Mouse (Mus musculus) limb, embryonic 12.5 days (tissue): Measurements from ENCODE around the gene Rapgef2. TPM values are rescaled to one million over a fixed set of nuclear protein-coding genes. Genes with fewer than 3 reads are reported as not detected.
A peak's percentile ranks its signal among the peaks of the same experiment; 100 is the strongest.

Source experiments
- ATAC-seq: fragments of 200-750 bp; cut with Nextera tagmentation; 2 replicates; pipeline ENCODE4 v1.8.0; 2017; ENCODE audit warnings: low read depth, moderate TSS enrichment; ENCODE audit not compliant: insufficient number of reproducible peaks, insufficient read depth, low FRiP score, low TSS enrichment
- H3K27ac ChIP-seq: fragments of 300-500 bp; sonication (generic); 2 replicates; pipeline ENCODE4 v1.5.1; 2016; ENCODE audit warnings: mild to moderate bottlenecking, moderate library complexity
- H3K27me3 ChIP-seq: fragments of 300-500 bp; sonication (generic); 2 replicates; pipeline ENCODE4 v1.6.1; 2016; ENCODE audit warnings: mild to moderate bottlenecking, moderate library complexity
- H3K36me3 ChIP-seq: fragments of 300-500 bp; sonication (generic); 2 replicates; pipeline ENCODE4 v1.6.1; 2016; ENCODE audit warnings: mild to moderate bottlenecking, moderate library complexity
- H3K4me1 ChIP-seq: fragments of 300-500 bp; sonication (generic); replicated peaks from 2 replicates; pipeline ENCODE4 v1.6.1; 2016
- H3K4me2 ChIP-seq: fragments of 300-500 bp; sonication (generic); 2 replicates; pipeline ENCODE4 v1.6.1; 2016; ENCODE audit warnings: mild to moderate bottlenecking, moderate library complexity
- H3K4me3 ChIP-seq: fragments of 300-500 bp; sonication (generic); replicated peaks from 2 replicates; pipeline ENCODE4 v1.5.1; 2016; ENCODE audit warnings: mild to moderate bottlenecking
- H3K9ac ChIP-seq: fragments of 300-500 bp; sonication (generic); replicated peaks from 2 replicates; pipeline ENCODE4 v1.6.1; 2016; ENCODE audit warnings: mild to moderate bottlenecking, moderate library complexity
- H3K9me3 ChIP-seq: fragments of 300-500 bp; sonication (generic); 2 replicates; pipeline ENCODE4 v1.6.1; 2016; ENCODE audit warnings: mild to moderate bottlenecking, moderate library complexity
- WGBS: fragments of 180-500 bp; shearing (Covaris S2); methylation state at CpG from one replicate; pipeline ENCODE4 v1.1.7; 2016; 5-methylcytosine and 5-hydroxymethylcytosine counted together
- polyA plus RNA-seq: library from polyadenylated mRNA; unstranded; fragments of >200 nt; fragmentation: Nextera tagmentation; extraction: Ambion mirVana; gene quantifications from 2 replicates; pipeline ENCODE4 v1.2.1, GENCODE M21; 2016

Rapgef2 gene
- polyA plus RNA-seq, 1 experiment from 2014 or later, result 9.8 TPM

GRCm38 (mm10) chr3:79086282-79086681, 200.0 kb downstream of the Rapgef2 start:
- H3K27ac ChIP-seq, result no peak overlapping the region
- H3K4me3 ChIP-seq, result no peak overlapping the region
- 86% methylated on average over 4 of the region's 4 CpGs for WGBS
- peaks cover 83% of the 10 kb centered on the region for H3K36me3 ChIP-seq
- no peak overlapping the region for H3K9ac ChIP-seq
- no peak overlapping the region for H3K4me2 ChIP-seq
- no peaks in the 10 kb centered on the region for H3K4me1 ChIP-seq
- no peaks in the 10 kb centered on the region for H3K27me3 ChIP-seq
- no peak for ATAC-seq
- H3K9me3 ChIP-seq, result no peaks in the 10 kb centered on the region

GRCm38 (mm10) chr3:79083881-79084280, 202.4 kb downstream of the Rapgef2 start:
- Histone ChIP-seq H3K36me3 (peaks cover 84% of the 10 kb centered on the region), H3K27me3 (no peaks in the 10 kb centered on the region), H3K4me1 (no peaks in the 10 kb centered on the region), H3K9me3 (no peaks in the 10 kb centered on the region), H3K4me3 (no peak overlapping the region), H3K9ac (no peak overlapping the region), H3K27ac (no peak overlapping the region), H3K4me2 (no peak overlapping the region)
- WGBS, result 93% methylated on average over 3 of the region's 3 CpGs
- ATAC-seq, result no peak

GRCm38 (mm10) chr3:79083030-79083429, 203.3 kb downstream of the Rapgef2 start:
- no peaks in the 10 kb centered on the region for H3K4me1 ChIP-seq
- H3K4me3 ChIP-seq, result no peak overlapping the region
- no peaks in the 10 kb centered on the region for H3K27me3 ChIP-seq
- H3K4me2 ChIP-seq, result no peak overlapping the region
- ATAC-seq, result no peak
- H3K9me3 ChIP-seq, result no peaks in the 10 kb centered on the region
- 93% methylated on average over 10 of the region's 10 CpGs for WGBS
- H3K9ac ChIP-seq, result no peak overlapping the region
- peaks cover 86% of the 10 kb centered on the region for H3K36me3 ChIP-seq
- no peak overlapping the region for H3K27ac ChIP-seq

- no peak overlapping the region for H3K9ac ChIP-seq
- H3K4me2 ChIP-seq, result no peak overlapping the region
- H3K4me1 ChIP-seq, result no peaks in the 10 kb centered on the region
- ATAC-seq, result no peak
- H3K4me3 ChIP-seq, result no peak overlapping the region
- no peak overlapping the region for H3K27ac ChIP-seq
- no peaks in the 10 kb centered on the region for H3K9me3 ChIP-seq
- H3K36me3 ChIP-seq, result peaks cover 69% of the 10 kb centered on the region
- H3K27me3 ChIP-seq, result no peaks in the 10 kb centered on the region
- WGBS, result 89% methylated on average over 3 of the region's 3 CpGs
These were observed 207.2 kb downstream of the Rapgef2 start for GRCm38 (mm10) chr3:79079076-79079475.

- Histone ChIP-seq H3K27me3 (no peaks in the 10 kb centered on the region), H3K4me1 (no peaks in the 10 kb centered on the region), H3K27ac (no peak overlapping the region), H3K9me3 (no peaks in the 10 kb centered on the region), H3K9ac (no peak overlapping the region), H3K36me3 (peaks cover 43% of the 10 kb centered on the region), H3K4me2 (no peak overlapping the region), H3K4me3 (no peak overlapping the region)
- ATAC-seq, result no peak
- 89% methylated on average over 3 of the region's 3 CpGs for WGBS
These were observed 211.3 kb downstream of the Rapgef2 start for GRCm38 (mm10) chr3:79074970-79075369.

- H3K36me3 ChIP-seq, result peaks cover 44% of the 10 kb centered on the region
- H3K27me3 ChIP-seq, result no peaks in the 10 kb centered on the region
- H3K27ac ChIP-seq, result no peak overlapping the region
- 91% methylated on average over 13 of the region's 13 CpGs for WGBS
- no peak for ATAC-seq
- no peak overlapping the region for H3K4me2 ChIP-seq
- H3K9me3 ChIP-seq, result no peaks in the 10 kb centered on the region
- H3K4me1 ChIP-seq, result no peaks in the 10 kb centered on the region
- H3K9ac ChIP-seq, result no peak overlapping the region
- no peak overlapping the region for H3K4me3 ChIP-seq
These were observed 212.6 kb downstream of the Rapgef2 start for GRCm38 (mm10) chr3:79073541-79074244.

- Histone ChIP-seq H3K4me3 (no peak overlapping the region), H3K27me3 (no peaks in the 10 kb centered on the region), H3K27ac (0 out of 2 replicates have a peak overlapping the region, but pooled peaks have one; percentile 25), H3K9me3 (no peaks in the 10 kb centered on the region), H3K36me3 (peaks cover 52% of the 10 kb centered on the region), H3K4me2 (no peak overlapping the region), H3K9ac (no peak overlapping the region), H3K4me1 (no peaks in the 10 kb centered on the region)
- whole genome bisulfite sequencing, result 68% methylated on average over 6 of the region's 7 CpGs
- ATAC-seq, result no peak
These were observed 214.8 kb downstream of the Rapgef2 start for GRCm38 (mm10) chr3:79071561-79071960.

- ATAC-seq, result no peak
- Histone ChIP-seq H3K4me1 (no peaks in the 10 kb centered on the region), H3K9ac (no peak overlapping the region), H3K4me2 (no peak overlapping the region), H3K36me3 (peaks cover 51% of the 10 kb centered on the region), H3K27ac (no peak overlapping the region), H3K9me3 (no peaks in the 10 kb centered on the region), H3K27me3 (no peaks in the 10 kb centered on the region), H3K4me3 (no peak overlapping the region)
- 93% methylated on average over 10 of the region's 10 CpGs for WGBS
These were observed 216.4 kb downstream of the Rapgef2 start for GRCm38 (mm10) chr3:79069891-79070290.

GRCm38 (mm10) chr3:79068976-79069375, 217.3 kb downstream of the Rapgef2 start:
- Histone ChIP-seq H3K4me3 (no peak overlapping the region), H3K9me3 (no peaks in the 10 kb centered on the region), H3K9ac (no peak overlapping the region), H3K27me3 (no peaks in the 10 kb centered on the region), H3K27ac (no peak overlapping the region), H3K36me3 (peaks cover 55% of the 10 kb centered on the region), H3K4me2 (no peak overlapping the region), H3K4me1 (no peaks in the 10 kb centered on the region)
- WGBS, result 95% methylated on average over 11 of the region's 11 CpGs
- no peak for ATAC-seq

- H3K4me2 ChIP-seq, result no peak overlapping the region
- H3K9ac ChIP-seq, result no peak overlapping the region
- peaks cover 55% of the 10 kb centered on the region for H3K36me3 ChIP-seq
- WGBS, result 90% methylated on average over 28 of the region's 28 CpGs
- no peak overlapping the region for H3K4me3 ChIP-seq
- ATAC-seq, result no peak
- no peaks in the 10 kb centered on the region for H3K4me1 ChIP-seq
- H3K9me3 ChIP-seq, result no peaks in the 10 kb centered on the region
- H3K27me3 ChIP-seq, result no peaks in the 10 kb centered on the region
- H3K27ac ChIP-seq, result no peak overlapping the region
These were observed 219.8 kb downstream of the Rapgef2 start for GRCm38 (mm10) chr3:79066455-79067055.

GRCm38 (mm10) chr3:79064096-79064495, 222.2 kb downstream of the Rapgef2 start:
- peaks cover 46% of the 10 kb centered on the region for H3K36me3 ChIP-seq
- H3K9ac ChIP-seq, result no peak overlapping the region
- no peaks in the 10 kb centered on the region for H3K4me1 ChIP-seq
- no peak overlapping the region for H3K4me3 ChIP-seq
- no peaks in the 10 kb centered on the region for H3K9me3 ChIP-seq
- no peak overlapping the region for H3K27ac ChIP-seq
- H3K27me3 ChIP-seq, result no peaks in the 10 kb centered on the region
- ATAC-seq, result no peak
- WGBS, result 91% methylated on average over 10 of the region's 10 CpGs
- H3K4me2 ChIP-seq, result no peak overlapping the region

GRCm38 (mm10) chr3:79061426-79061825, 224.9 kb downstream of the Rapgef2 start:
- ATAC-seq, result no peak
- 92% methylated on average over 6 of the region's 6 CpGs for WGBS
- Histone ChIP-seq H3K4me1 (no peaks in the 10 kb centered on the region), H3K9ac (no peak overlapping the region), H3K4me3 (no peak overlapping the region), H3K27ac (no peak overlapping the region), H3K36me3 (peaks cover 26% of the 10 kb centered on the region), H3K9me3 (no peaks in the 10 kb centered on the region), H3K27me3 (no peaks in the 10 kb centered on the region), H3K4me2 (no peak overlapping the region)
